Mouse (Mus musculus): ENCODE measurements at regions not wholly inside any gene's neighbourhood (a gene's known extent, or its start where the extent isn't known, plus 50 kb on each side); places are given as distances from the start of the nearest gene placed in this dataset.

DNA sequence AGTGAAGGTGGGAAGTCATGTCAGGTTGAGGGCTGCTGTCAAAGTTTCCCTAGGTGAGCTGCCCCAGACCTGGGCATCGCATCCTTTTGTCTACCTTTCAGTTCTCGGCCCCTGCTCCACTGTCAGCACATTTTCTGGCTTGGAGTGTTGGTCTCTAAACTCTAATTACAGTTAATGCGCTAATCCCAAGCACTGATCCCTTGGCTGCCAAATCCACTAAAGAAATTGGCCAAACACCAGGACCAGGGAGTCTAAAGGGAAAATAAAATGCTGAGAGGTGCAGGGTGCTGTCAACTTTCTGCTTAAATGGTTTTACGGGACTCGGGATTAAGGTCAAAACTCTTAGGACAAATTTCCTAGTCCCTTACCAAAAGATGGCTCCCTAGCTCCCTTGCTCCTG is 450.3 kb upstream of the Adamts9 start:
- no peak for DNase-seq (ENCODE audit: low spot score in 2 of 2)

DNA sequence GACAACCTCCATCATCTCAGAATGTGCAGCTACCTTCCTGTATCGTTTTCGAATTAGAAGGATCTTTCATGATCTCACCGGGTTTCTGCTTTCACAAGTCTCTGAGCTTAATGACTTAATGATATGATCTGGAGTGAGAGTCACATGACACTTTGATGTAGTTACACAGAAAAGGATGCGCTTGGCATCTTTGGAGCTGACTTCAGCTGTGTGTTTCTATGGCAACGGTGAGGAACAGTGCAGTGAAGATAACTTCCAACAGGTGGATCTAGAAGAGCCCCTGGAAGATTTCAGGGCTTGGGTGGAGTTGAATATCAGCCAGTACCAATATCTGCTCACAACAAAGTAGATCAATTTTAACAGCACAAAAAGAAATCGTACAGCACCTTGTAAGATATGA is 449.1 kb upstream of the Adamts9 start:
- DNase-seq (ENCODE audit: low spot score in 2 of 2) = no peak

DNA sequence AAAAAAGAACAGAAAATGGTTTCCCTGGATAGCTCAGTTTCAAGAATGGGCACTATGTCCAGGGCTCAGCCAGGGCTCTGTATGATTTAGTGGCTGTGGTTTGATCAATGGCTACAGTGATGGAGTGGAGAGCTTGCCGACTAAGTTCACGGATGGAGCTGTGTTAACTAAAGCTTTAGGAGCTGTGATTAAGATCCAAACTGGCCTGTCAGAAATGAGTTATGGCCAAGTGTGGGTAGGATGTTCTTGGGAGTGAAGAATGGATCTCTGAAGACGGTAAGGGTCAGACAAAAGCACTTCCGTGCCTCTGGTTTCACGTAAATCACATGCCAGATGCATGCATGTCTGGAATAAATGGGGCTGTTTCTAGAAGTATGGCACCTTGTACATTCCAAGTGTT is 447.9 kb upstream of the Adamts9 start:
- DNase-seq (ENCODE audit: low spot score in 2 of 2) = no peak

GRCm38 (mm10) chr6:93371341-93371740 is 428.0 kb upstream of the Adamts9 start:
- no peak for DNase-seq (ENCODE audit: low spot score in 2 of 2)

- DNase-seq (ENCODE audit: low spot score in 2 of 2) = no peak
Measured at GRCm38 (mm10) chr6:93363846-93364245, 420.6 kb upstream of the Adamts9 start.

DNA sequence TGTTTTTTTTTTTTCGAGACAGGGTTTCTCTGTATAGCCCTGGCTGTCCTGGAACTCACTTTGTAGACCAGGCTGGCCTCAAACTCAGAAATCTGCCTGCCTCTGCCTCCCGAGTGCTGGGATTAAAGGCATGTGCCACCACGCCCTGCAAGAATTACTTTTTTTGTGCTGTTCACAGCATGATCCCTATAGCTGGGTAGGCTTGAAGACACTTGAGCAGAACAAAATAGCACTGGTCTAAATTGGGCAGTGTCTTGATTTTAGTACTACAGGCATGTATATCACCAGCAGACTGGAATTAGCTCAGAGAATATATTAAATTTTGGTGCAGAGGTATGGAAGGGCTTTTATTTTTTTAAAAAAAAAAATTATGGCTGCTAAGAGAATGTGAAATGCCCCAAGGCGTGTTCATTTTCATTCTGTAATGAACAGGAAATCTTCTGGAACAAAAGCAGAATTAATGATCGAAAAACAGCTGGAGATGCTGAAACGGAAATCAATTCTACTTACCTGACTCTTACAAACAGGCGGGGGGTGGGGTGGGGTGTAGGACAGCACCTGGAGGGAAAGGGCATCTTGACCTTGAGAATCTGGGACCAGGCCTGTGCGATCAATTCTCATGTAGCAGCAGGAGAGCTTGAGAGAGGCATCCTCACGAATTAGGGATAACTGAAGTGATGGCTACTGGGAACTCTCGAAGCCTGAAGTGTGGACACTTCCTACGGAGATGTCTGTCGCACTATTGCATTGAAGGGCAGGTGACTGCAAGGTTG is 410.2 kb upstream of the Adamts9 start:
- DNase-seq (ENCODE audit: low spot score in 2 of 2) = no peak

GRCm38 (mm10) chr6:93349936-93350700 is 406.8 kb upstream of the Adamts9 start:
- DNase-seq (ENCODE audit: low spot score in 2 of 2) = no peak

GRCm38 (mm10) chr6:93348141-93348540 is 404.8 kb upstream of the Adamts9 start:
- no peak for DNase-seq (ENCODE audit: low spot score in 2 of 2)

GRCm38 (mm10) chr6:93328683-93329082 is 385.4 kb upstream of the Adamts9 start:
- DNase-seq (ENCODE audit: low spot score in 2 of 2) = no peak

- no peak for DNase-seq (ENCODE audit: low spot score in 2 of 2)
Measured at GRCm38 (mm10) chr6:93327930-93328329, 384.6 kb upstream of the Adamts9 start.

- DNase-seq (ENCODE audit: low spot score in 2 of 2) = no peak
Measured at GRCm38 (mm10) chr6:93323881-93324280, 380.6 kb upstream of the Adamts9 start.

DNA sequence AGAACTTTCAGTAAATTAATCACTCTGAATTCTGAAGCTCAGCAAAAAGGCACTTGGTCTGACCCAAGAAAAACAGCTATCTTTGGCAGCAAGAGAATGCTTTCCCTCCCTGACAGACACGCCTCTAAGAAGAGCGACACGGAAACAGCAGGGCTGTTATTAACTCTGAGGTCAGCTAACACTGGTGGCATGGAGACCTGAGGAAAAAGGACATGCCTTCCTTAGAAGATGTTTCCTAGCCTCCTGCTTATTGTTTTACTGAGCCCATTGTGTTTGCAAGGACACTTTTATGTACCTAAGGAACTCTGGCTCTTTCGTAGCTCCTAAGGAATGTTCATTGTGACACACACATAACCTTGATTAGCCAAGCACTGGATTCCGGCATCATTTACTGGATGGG is 371.3 kb upstream of the Adamts9 start:
- DNase-seq (ENCODE audit: low spot score in 2 of 2) = no peak

- DNase-seq (ENCODE audit: low spot score in 2 of 2) = no peak
Measured at GRCm38 (mm10) chr6:93305176-93305575, 361.9 kb upstream of the Adamts9 start.

DNA sequence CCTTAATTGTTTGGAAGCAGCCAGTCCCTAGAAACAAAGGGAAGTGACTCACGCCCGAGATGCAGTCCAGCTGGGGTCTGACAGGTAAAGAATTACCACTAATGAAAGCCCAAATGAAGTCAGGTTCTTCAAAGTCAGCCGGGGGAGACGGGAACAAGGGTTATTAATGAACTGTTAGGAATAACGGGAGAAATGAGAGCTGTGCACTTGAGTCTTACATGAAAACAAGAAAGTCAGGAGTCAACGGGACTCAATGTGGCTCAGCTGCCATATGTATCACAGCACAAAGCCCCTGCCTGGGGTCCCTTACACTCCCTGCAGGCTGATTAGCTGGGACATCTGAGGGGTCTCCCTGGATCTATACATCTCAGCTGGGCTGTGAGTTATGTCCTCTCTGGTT is 354.7 kb upstream of the Adamts9 start:
- DNase-seq (ENCODE audit: low spot score in 2 of 2) = no peak

GRCm38 (mm10) chr6:93291711-93292110 is 348.4 kb upstream of the Adamts9 start:
- DNase-seq (ENCODE audit: low spot score in 2 of 2) = no peak

DNA sequence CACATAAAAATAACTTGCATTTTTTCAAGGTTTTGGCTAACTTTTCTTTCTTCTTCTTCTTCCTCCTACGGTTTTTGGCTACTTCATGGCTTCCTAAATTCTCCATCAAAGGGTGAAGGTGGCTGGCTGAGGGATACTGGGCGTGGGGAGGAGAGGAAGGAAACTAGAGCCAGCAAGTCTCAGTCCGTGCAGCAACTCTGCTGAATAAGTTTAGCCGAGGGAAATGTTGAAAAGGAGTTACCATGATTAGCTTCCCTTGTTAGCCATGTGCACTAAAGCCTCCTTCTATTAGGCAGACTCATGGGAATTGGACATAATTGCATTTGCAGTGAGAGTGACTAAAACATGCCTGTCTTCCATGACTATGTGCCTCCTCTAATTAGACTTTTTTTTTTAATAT is 345.1 kb upstream of the Adamts9 start:
- no peak for DNase-seq (ENCODE audit: low spot score in 2 of 2)

GRCm38 (mm10) chr6:93285796-93286195 is 342.5 kb upstream of the Adamts9 start:
- no peak for DNase-seq (ENCODE audit: low spot score in 2 of 2)

DNA sequence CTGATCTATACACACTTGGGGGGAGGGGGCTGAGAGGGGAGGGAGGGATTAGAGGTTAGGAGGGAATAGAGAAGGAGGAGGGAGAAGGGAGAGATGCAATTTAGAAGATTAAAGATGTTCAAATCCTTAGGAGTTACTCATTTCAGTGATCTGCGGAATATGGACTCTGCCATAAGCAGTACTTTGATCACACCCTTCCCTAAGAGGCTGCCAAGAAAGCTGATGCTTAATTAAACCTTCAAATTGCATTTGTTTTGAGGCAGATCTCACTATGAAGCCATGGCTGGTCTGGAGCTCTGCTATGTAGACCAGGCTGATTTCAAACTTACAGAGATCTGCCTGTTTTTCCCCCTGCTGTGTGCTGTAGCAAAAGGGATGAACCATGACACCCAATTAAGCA is 338.2 kb upstream of the Adamts9 start:
- DNase-seq (ENCODE audit: low spot score in 2 of 2) = no peak

GRCm38 (mm10) chr6:93273917-93274513 is 330.7 kb upstream of the Adamts9 start:
- DNase-seq (ENCODE audit: low spot score in 2 of 2) = no peak

DNA sequence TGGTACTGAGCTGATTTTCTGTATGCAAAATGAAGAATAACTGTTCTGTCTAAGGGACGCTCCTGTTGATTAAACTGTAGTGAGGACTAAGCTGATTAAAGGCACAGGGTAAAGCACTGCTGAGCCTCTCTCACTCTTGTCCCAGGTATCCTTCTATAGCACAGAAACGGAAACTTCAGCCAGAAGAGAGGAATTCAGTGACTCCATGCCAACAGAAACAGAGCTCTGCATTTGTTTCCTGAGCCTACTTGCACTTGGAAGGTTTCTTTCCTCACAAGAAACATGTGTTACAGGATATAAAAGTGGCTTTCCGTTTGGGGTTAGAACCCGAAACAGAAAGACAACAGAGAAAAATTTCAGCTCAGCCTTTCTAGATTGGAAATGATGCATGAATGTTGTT is 328.9 kb upstream of the Adamts9 start:
- DNase-seq (ENCODE audit: low spot score in 2 of 2) = no peak

DNA sequence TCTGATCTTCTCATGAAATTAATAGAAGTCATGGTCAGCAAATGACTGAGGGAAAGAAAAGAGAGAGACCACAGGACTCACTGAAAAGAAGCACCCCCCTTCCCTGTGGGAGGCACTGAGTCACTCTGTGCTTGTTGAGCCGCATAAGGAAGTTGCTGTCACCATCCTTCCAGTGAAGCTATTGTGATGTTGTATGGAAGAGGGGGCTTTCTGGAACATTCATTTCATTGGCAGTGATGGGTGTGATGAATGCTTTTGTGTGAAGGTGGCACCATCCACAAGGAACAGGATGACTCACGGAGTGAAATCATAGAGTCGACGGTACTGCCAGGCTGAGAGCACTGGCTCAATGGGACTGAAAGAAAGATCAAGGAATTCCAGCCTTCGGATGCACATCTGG is 323.5 kb upstream of the Adamts9 start:
- DNase-seq (ENCODE audit: low spot score in 2 of 2) = no peak

DNA sequence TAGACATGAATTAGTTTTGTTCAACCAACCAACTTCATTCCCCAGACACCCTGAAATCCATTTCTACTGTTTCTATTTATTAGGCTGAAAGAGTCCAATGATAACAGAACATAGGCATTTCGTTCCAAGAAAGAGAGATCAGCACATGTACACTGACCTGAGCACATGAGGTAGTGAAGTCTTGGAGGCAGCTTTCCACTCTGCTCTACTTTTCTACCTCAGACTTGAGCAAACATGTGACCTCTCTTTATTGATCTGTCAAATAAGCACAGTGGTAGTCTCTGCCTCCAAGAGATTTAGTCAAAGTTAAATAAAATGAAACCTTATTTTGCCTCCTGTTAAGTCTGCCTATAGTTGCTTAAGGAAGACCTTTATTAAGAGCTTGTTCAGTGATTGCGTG is 321.9 kb upstream of the Adamts9 start:
- no peak for DNase-seq (ENCODE audit: low spot score in 2 of 2)

DNA sequence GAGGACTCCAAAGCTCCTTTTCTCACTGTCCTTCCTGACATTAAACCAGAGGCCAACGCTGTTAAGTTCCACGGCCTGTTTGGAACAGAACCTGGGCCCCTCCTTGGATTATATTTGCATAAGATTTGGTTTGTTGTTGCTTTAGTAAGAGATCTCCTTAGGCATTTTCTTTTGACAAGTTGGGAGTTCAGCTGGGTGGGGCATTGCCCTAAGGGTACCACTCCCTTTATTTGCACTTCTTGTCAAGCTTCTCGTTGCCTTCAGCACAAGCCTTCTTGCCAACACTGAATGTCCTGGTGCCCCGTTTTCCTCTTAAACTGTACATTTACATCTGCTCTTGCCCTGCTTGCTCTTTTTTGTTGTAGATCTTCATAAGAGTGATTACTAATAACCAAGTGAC is 317.5 kb upstream of the Adamts9 start:
- no peak for DNase-seq (ENCODE audit: low spot score in 2 of 2)
